Mouse (Mus musculus) ES-Bruce4 (cell line): ENCODE measurements around the gene Vmn2r22.
"Not testable (repeated sequence)": the region's sequence is repeated elsewhere in the genome, so short reads cannot be mapped to it uniquely, and the experiment has no call there.

Source experiments
- EP300 ChIP-seq: IDR thresholded peaks from 2 replicates; pipeline ENCODE4 v1.6.1; 2011; ENCODE audit warnings: low read depth, low read length; ENCODE audit not compliant: insufficient read depth
- POLR2A ChIP-seq: IDR thresholded peaks from one replicate; pipeline ENCODE4 v1.8.1; 2011; ENCODE audit warnings: low read length; ENCODE audit not compliant: insufficient read depth

GRCm38 (mm10) chr6:123623784-123624183 is 26.7 kb downstream of the Vmn2r22 start:
- TF ChIP-seq POLR2A, EP300: not testable (repeated sequence)
